Mouse (Mus musculus): ENCODE results near the gene Chchd6.

DNA sequence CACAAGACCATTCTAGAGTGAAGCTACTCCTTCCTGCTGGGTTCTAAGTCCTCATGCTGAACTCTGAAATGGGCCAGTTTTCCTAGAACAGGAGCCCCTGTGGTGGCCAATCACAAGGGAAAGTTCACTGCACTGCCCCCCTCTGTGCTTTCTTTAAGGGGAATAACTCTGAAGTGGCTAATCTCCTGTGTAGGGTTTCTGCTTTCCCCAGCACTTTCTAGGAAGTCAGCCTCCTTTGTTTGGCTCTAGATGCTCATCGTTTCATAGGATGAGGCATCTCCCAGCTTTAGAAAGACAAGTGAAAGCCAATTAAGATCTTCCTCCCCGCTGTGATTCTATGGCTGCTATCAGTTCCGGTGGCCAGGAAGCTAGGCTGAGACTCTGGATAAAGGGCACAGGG is 214.7 kb downstream of the Chchd6 start:
- TF ChIP-seq CTCF (IDR thresholded peaks at IDR 0.05; ENCODE audit: extremely low read depth, insufficient read length, insufficient replicate concordance, low read depth, low read length): no peak
- no peak for TF ChIP-seq POLR2A (IDR thresholded peaks at IDR 0.05; ENCODE audit: low read depth, low read length)
